In genomic region chr7:107722536-107722935, GRCm38 (mm10) we compare ENCODE assay signal across 32 mouse cellular contexts. TPM values are rescaled to one million over a fixed set of nuclear protein-coding genes. Genes with fewer than 3 reads are reported as not detected.
"Had no signal": no experiment of that assay in that cellular context is flagged by ENCODE, and none has a peak within 500 bp of the region (broad histone marks: within the 10 kb centered on the region; RNA-seq: fewer than 3 reads in every experiment).

No protein-coding gene starts in this region.

- H3K9me3 ChIP-seq: heart, embryonic 10.5 days; heart, embryonic 12.5 days; intestine, embryonic 15.5 days; limb, embryonic 13.5 days; limb, embryonic 15.5 days; liver, embryonic 13.5 days; liver, embryonic 15.5 days had no signal

- H3K4me2 ChIP-seq: heart, embryonic 12.5 days; hindbrain, embryonic 12.5 days; hindbrain, embryonic 14.5 days; intestine, embryonic 15.5 days; limb, embryonic 13.5 days; limb, embryonic 15.5 days; liver, embryonic 13.5 days; liver, embryonic 15.5 days had no signal

- ATAC-seq: hindbrain, embryonic 16.5 days; inflammation-experienced regulatory T-cells, adult 6 months; intestine, embryonic 15.5 days; intestine, postnatal 0 days had no signal

- H3K4me1 ChIP-seq: heart, embryonic 10.5 days; heart, embryonic 12.5 days; hindbrain, embryonic 10.5 days; hindbrain, embryonic 12.5 days; intestine, embryonic 15.5 days; limb, embryonic 15.5 days; liver, embryonic 13.5 days; liver, embryonic 15.5 days had no signal

- H3K27ac ChIP-seq: gastrocnemius, adult 2 months; heart, embryonic 10.5 days; hindbrain, embryonic 10.5 days; hindbrain, embryonic 12.5 days; hindbrain, embryonic 14.5 days; intestine, embryonic 15.5 days; left cerebral cortex, adult 2 months; limb, embryonic 13.5 days; limb, embryonic 15.5 days; liver, embryonic 13.5 days; liver, embryonic 15.5 days had no signal

- H3K36me3 ChIP-seq: hindbrain, embryonic 12.5 days had no signal

- DNase-seq: gastrocnemius, adult 2 months; gastrocnemius, postnatal 10 days; gastrocnemius, postnatal 25 days; heart, adult 18-20 months; heart, postnatal 10 days; heart, postnatal 4 days; kidney, adult 18-20 months; kidney, adult 8-10 months; kidney, postnatal 10 days; kidney, postnatal 25 days; kidney, postnatal 4 days; left cerebral cortex, postnatal 4 days; liver, embryonic 13.5 days had no signal

- H3K4me3 ChIP-seq: gastrocnemius, adult 2 months; heart, embryonic 10.5 days; heart, embryonic 12.5 days; hindbrain, embryonic 10.5 days; hindbrain, embryonic 12.5 days; intestine, embryonic 15.5 days; left cerebral cortex, adult 2 months; limb, embryonic 13.5 days; limb, embryonic 15.5 days; liver, embryonic 13.5 days; liver, embryonic 15.5 days had no signal

- H3K9ac ChIP-seq: heart, embryonic 12.5 days; hindbrain, embryonic 12.5 days; hindbrain, embryonic 14.5 days; intestine, embryonic 15.5 days; limb, embryonic 13.5 days; limb, embryonic 15.5 days; liver, embryonic 13.5 days; liver, embryonic 15.5 days had no signal

- H3K27me3 ChIP-seq: heart, embryonic 12.5 days; hindbrain, embryonic 12.5 days; intestine, embryonic 15.5 days; limb, embryonic 13.5 days; limb, embryonic 15.5 days; liver, embryonic 13.5 days; liver, embryonic 15.5 days had no signal

RNA-seq across cellular contexts. Expression of gene Cyb5r2, which starts 35.3 kb away (rescaled TPM):
- total RNA-seq: granulocyte monocyte progenitor cell, adult 5-6 weeks; heart, adult 18-20 months; heart, postnatal 10 days; heart, postnatal 25 days; layer of hippocampus, postnatal 14 days; left cerebral cortex, adult 2 months; left cerebral cortex, postnatal 10 days; left cerebral cortex, postnatal 25 days; left cerebral cortex, postnatal 4 days; liver, adult 2 months had no signal
- polyA plus RNA-seq: inflammation-experienced regulatory T-cells, adult 6 months; liver, embryonic 15.5 days had no signal
